Mouse (Mus musculus) embryonic fibroblast, embryonic 13.5 days (primary cell): ENCODE measurements around the gene Rps6kb1. TPM values are rescaled to one million over a fixed set of nuclear protein-coding genes. Genes with fewer than 3 reads are reported as not detected.

Experiments used
- H3K27ac ChIP-seq: 2 replicates; pipeline ENCODE4 v1.5.1; 2012; ENCODE audit warnings: low read length, control low read depth, inconsistent platforms; ENCODE audit not compliant: insufficient read depth
- H3K4me1 ChIP-seq: 2 replicates; pipeline ENCODE4 v1.6.1; 2011; ENCODE audit warnings: low read length; ENCODE audit not compliant: control insufficient read depth, insufficient read depth
- H3K4me3 ChIP-seq: 2 replicates; pipeline ENCODE4 v1.5.1; 2011; ENCODE audit warnings: mild to moderate bottlenecking, control low read depth, low read length; ENCODE audit not compliant: insufficient read depth
- CTCF ChIP-seq: IDR thresholded peaks from 2 replicates; pipeline ENCODE4 v1.5.1; 2011; ENCODE audit warnings: mild to moderate bottlenecking, control low read depth, low read length, moderate library complexity, borderline replicate concordance; ENCODE audit not compliant: insufficient read depth
- POLR2A ChIP-seq: IDR thresholded peaks from 2 replicates; pipeline ENCODE4 v1.6.1; 2011; ENCODE audit warnings: low read depth, mild to moderate bottlenecking, control low read depth, low read length, moderate library complexity
- polyA plus RNA-seq: library from polyadenylated mRNA; stranded (reverse); fragments of >200 nt; gene quantifications from 2 replicates; pipeline ENCODE4 v1.2.4, GENCODE M21; 2011; ENCODE audit warnings: low read depth; ENCODE audit not compliant: missing spikeins, insufficient read length

The Rps6kb1 gene
- 70.3 and 71.4 TPM in 2 replicates for polyA plus RNA-seq

DNA sequence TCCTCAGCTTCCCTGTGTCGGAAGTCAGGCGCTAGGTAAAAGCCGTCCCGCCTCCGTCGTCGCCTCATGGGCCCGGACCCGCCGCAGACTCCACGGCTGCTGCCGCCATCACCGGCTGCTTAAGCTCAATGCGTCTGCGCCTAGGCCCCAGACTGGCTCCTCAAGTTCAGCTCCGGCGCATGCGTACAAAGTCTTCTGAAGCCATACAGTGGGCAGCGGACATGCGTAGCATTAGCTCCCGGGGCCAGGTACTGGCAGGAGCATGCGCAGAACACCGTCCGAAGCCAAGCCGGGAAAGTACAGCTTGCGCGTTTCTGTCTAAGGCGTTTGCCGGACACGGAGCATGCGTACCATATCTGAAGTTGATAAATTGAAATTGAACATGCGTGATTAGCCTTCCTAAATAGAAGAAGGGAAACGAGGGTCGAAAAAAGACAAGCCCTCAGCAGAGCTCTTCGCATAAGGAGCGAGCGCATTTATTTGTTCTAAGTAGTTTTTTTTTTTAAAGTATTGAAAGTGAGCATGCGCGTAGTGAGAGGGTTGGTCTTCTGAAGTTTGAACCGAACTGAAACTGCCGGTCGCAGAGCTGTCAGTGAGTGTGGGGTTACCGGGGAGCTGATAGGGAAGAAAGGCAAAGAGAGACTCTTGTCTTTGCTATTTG is at the start of gene Rps6kb1, which contains the start of gene Tubd1:
TSS of gene Rps6kb1 (minus strand) at position 167 of the 661 bp plus-strand sequence.
TSS of gene Tubd1 (plus strand) at position 353 of the 661 bp plus-strand sequence.
- Histone ChIP-seq H3K4me1 (peaks cover 5% of the 10 kb centered on the region), H3K27ac (peak within 1 kb of the TSS; percentile 74), H3K4me3 (peak within 1 kb of the TSS; percentile 85)
- peak; percentile 96 for TF ChIP-seq POLR2A
- no peak for TF ChIP-seq CTCF

DNA sequence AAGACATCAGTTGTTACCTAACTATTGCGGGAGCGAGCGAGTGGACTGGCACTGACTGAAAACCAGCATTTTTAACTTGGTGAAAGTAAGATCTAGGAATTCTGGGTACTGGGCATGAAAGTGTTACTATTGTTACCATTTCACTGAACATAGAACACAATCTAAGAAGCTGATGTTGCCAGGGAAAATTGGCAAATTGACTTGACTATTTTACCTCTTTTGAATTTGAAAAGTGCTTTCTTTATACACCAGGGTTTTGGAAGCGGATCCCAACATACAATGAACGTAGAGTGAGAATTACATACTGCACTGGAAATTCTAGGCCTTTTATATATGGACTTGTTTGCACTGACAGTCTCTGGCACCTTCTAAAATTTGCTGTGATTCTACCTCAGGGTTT is 48.8 kb upstream of the Rps6kb1 start:
- TF ChIP-seq CTCF: no peak
- TF ChIP-seq POLR2A: no peak
- Histone ChIP-seq H3K4me3 (no peak overlapping the region), H3K4me1 (peaks cover 30% of the 10 kb centered on the region), H3K27ac (peak overlapping the region; percentile 100)

DNA sequence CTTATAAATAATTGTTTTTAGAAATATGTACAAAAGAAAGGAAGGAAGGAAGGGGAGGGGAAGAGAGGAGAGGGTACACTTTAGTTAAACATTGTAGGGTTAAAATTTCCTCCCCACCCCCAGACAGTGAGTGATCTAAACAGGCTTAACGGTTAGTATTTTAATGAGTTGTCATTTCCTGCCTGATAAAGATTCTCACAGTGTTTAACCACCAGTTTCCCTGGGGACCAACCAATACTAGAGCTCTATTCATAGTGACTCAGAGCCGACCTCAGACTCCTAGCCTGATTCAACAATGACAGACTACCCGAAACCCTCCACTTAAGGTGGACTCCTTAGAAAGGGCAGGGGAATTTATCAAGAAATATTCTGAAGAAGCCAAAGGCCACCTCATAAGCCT is 48.4 kb upstream of the Rps6kb1 start:
- H3K27ac ChIP-seq: peak overlapping the region; percentile 100
- TF ChIP-seq POLR2A: peak; percentile 17; the same call in 1 of the 2 replicates
- no peak for TF ChIP-seq CTCF
- H3K4me3 ChIP-seq: no peak overlapping the region
- peaks cover 33% of the 10 kb centered on the region for H3K4me1 ChIP-seq

DNA sequence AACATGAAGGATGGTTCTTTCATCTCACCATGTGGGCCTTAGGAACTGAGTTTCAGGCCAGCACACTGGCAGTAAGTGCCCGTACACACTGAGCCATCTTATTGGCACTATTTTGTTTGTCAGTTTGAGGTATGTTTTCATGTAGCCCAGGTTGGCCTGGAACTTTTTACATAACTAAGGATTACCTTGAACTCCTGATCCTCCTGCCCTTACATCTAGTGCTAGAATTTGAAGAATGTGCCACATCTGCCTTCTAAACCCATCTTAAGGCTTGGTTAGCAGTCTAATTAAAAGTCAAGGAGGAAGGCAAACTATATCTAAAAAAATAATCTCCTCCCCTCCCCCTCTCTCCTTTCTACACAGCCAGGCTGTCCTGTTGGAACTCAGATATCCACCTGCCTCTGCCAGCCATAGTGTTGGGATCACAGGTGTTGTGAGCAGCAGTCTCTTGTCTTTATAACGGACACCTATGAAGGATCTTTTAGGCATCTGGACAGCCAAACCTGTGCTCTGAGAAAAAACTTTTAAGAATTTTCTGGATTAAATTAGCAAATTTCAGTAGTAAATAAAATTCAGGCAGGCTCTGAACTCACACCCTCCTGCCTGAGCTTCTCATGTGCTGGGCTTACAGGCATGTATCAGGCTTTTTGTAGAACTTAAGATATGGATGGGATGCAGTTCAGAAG is 47.5 kb upstream of the Rps6kb1 start:
- H3K4me1 ChIP-seq: peaks cover 38% of the 10 kb centered on the region
- H3K27ac ChIP-seq: peak overlapping the region; percentile 100
- H3K4me3 ChIP-seq: no peak overlapping the region
- TF ChIP-seq CTCF: no peak
- no peak for TF ChIP-seq POLR2A

DNA sequence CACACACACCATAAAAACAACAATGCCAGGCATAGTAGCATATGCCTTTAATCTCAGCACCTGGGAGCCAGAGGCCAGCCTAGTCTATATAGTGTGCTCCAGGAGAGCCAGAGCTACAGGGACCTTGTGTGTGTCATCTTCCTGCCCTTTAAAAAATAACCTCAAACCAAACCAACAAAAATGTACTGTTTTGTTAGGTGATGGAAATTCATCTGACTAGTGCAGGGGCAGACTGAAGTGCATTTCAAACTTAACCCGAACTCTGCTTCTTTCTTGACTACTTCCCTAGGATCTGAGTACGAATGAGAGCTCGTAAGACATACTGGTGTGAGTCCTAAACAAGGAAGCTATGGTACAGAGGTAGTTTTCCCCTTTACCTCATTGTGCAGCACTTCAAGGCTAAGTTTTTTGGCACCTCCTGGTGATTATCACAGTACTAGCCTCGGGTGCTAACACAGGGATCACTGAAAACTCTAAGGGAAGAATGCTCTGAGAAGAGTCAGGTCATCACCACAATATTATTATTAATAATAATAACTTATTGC is 46.8 kb upstream of the Rps6kb1 start:
- H3K4me1 ChIP-seq: peaks cover 38% of the 10 kb centered on the region
- TF ChIP-seq POLR2A: no peak
- TF ChIP-seq CTCF: no peak
- H3K27ac ChIP-seq: peak overlapping the region; percentile 100
- no peak overlapping the region for H3K4me3 ChIP-seq

DNA sequence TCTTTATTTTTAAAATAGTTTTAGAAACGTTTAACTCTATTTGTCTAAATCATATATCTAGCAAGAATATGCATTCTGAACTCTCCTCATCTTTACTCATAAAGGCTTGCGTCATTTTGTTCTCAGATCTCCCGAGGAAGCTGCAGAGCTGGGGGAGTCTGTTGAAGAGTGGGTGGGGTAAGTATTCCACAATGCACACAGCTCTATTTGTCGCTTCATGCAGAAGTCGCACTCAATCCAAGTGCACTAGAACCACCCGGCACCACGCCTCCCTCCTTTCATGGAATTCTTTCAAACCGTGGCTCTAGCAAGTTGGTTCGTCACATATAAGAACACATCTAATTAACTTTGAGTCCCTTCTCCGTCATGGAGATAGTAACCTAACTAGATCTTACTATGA is 46.0 kb upstream of the Rps6kb1 start:
- Histone ChIP-seq H3K4me3 (no peak overlapping the region), H3K4me1 (peaks cover 38% of the 10 kb centered on the region), H3K27ac (peak overlapping the region; percentile 100)
- TF ChIP-seq POLR2A (no peak), CTCF (no peak)

DNA sequence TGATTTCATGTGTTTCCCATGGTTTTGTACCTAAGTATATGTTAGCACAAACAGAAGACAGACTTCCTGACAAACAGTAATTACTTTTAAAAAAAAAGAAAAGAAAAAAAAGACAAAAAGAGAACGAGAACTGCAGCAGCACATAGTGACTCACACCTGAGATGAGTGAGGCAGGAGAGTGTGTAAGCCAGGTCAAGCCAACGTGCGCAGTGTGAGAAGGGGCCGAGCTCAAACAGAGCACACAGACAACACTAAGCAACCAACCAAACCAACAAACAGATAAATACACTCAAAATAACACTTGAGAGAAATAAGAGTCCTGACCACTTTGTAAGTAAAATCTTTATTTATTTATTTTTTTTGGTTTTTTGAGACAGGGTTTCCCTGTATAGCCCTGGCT is 45.5 kb upstream of the Rps6kb1 start:
- TF ChIP-seq CTCF (no peak), POLR2A (no peak)
- Histone ChIP-seq H3K4me1 (peaks cover 38% of the 10 kb centered on the region), H3K27ac (peak overlapping the region; percentile 100; the same call in 1 of the 2 replicates), H3K4me3 (no peak overlapping the region)

DNA sequence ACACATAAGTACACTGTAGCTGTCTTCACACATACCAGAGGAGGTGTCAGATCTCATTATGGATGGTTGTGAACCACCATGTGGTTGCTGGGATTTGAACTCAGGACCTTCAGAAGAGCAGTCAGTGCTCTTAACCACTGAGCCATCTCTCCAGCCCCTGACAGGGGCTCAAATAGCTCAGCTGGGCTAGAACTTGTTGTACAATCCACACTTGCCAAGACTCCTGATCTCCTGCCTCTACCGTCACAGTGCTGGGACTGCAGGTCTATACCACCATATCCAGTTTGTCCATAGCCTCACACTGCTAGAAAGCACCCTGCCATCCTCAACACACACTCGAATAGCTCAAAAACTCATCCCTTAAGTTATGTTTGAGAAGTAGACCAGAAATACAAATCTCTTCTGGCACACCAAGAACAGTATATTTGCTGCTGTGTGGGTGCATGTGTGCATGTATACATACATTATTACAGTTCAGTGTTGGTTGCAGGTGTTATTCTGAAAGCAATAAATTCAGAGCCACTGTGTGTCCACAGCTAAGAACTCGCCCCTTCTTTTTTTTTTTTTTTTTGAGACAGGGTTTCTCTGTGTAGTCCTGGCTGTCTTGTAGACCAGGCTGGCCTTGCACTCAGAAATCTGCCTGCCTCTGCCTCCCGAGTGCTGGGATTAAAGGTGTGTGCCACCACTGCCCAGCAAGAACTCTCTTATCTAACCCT is 44.1 kb upstream of the Rps6kb1 start:
- H3K27ac ChIP-seq: peak overlapping the region; percentile 99
- H3K4me1 ChIP-seq: peaks cover 31% of the 10 kb centered on the region
- H3K4me3 ChIP-seq: no peak overlapping the region
- TF ChIP-seq CTCF (no peak), POLR2A (no peak)

DNA sequence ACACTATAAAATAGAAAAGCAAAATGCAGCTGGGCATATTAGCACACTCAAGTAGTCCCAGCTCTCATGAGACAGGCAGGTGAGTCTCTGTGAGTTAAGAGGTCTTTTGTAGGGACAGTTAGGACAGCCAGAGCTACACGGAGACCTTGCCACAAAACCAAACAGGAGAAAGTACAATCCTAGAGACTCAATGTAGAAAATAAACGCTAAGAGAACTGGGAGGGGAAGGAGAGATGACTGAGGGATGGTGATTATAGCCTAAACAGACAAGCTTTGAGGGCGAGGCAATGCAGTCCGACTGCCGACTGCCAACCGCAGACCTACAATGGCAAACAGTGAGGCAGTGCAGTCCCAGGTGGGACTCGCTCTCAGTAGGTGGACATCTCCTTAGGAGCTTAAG is 43.2 kb upstream of the Rps6kb1 start:
- peak; percentile 36; the same call in 1 of the 2 replicates for TF ChIP-seq POLR2A
- no peak for TF ChIP-seq CTCF
- H3K27ac ChIP-seq: peak overlapping the region; percentile 99
- peaks cover 28% of the 10 kb centered on the region for H3K4me1 ChIP-seq
- H3K4me3 ChIP-seq: no peak overlapping the region
